Mouse (Mus musculus) layer of hippocampus, adult 2 months (tissue): ENCODE data around the gene Nlrx1. TPM values are rescaled to one million over a fixed set of nuclear protein-coding genes. Genes with fewer than 3 reads are reported as not detected.

Experiments used
- DNase-seq, 2 experiments: peaks; one replicate each; pipeline ENCODE4 v3.0.0; 2022; ENCODE audit warnings: low spot score in 2 of 2
- H3K27ac ChIP-seq: fragments of 200-600 bp; 2 replicates; pipeline ENCODE4 v1.8.1; 2022
- H3K4me3 ChIP-seq: fragments of 200-600 bp; 2 replicates; pipeline ENCODE4 v1.8.1; 2022; ENCODE audit warnings: mild to moderate bottlenecking
- CTCF ChIP-seq: fragments of 200-600 bp; conservative IDR thresholded peaks from 2 replicates; pipeline ENCODE4 v1.8.1; 2022; ENCODE audit warnings: antibody characterized with exemption, mild to moderate bottlenecking, moderate library complexity
- total RNA-seq, 2 experiments: library from RNA; stranded (reverse); gene quantifications; 2 replicates each; pipeline ENCODE4 v1.2.3; 2021

Nlrx1 gene
- total RNA-seq, 2 experiments from 2014 or later, result 11.6 to 13.9 TPM

GRCm38 (mm10) chr9:44259014-44259413, 9.4 kb downstream of the Nlrx1 start:
- DNase-seq, result no peak
- H3K27ac ChIP-seq, result no peak overlapping the region
- H3K4me3 ChIP-seq, result no peak overlapping the region
- TF ChIP-seq CTCF, result no peak

- no peak for TF ChIP-seq CTCF
- H3K4me3 ChIP-seq, result no peak overlapping the region
- DNase-seq, result no peak
- H3K27ac ChIP-seq, result no peak overlapping the region
Measured at GRCm38 (mm10) chr9:44256213-44256612, 12.2 kb downstream of the Nlrx1 start.

GRCm38 (mm10) chr9:44255136-44255521, 13.3 kb downstream of the Nlrx1 start:
- no peak for TF ChIP-seq CTCF
- no peak overlapping the region for H3K4me3 ChIP-seq
- peak overlapping the region; percentile 63 for H3K27ac ChIP-seq
- no peak for DNase-seq

GRCm38 (mm10) chr9:44254508-44255135, 13.8 kb downstream of the Nlrx1 start:
- DNase-seq, result no peak
- Histone ChIP-seq H3K4me3 (no peak overlapping the region), H3K27ac (peak overlapping the region; percentile 63)
- TF ChIP-seq CTCF, result no peak

GRCm38 (mm10) chr9:44253441-44253840, 15.0 kb downstream of the Nlrx1 start:
- no peak for DNase-seq
- Histone ChIP-seq H3K27ac (peak overlapping the region; percentile 63), H3K4me3 (no peak overlapping the region)
- TF ChIP-seq CTCF, result no peak

GRCm38 (mm10) chr9:44251314-44251713, 17.1 kb downstream of the Nlrx1 start, which contains the start of gene Pdzd3:
Gene Pdzd3, minus strand, starts transcription at chr9:44251471.
- no peak for DNase-seq
- TF ChIP-seq CTCF, result no peak
- peak within 1 kb of the TSS; percentile 89 for H3K27ac ChIP-seq
- no peak within 1 kb of the TSS for H3K4me3 ChIP-seq

- H3K27ac ChIP-seq, result peak overlapping the region; percentile 89
Measured at GRCm38 (mm10) chr9:44250445-44250844, 18.0 kb downstream of the Nlrx1 start.

GRCm38 (mm10) chr9:44249181-44250146, 18.9 kb downstream of the Nlrx1 start:
- peak overlapping the region; percentile 89 for H3K27ac ChIP-seq

More at GRCm38 (mm10) chr9:44250445-44250844, 18.0 kb downstream of the Nlrx1 start:
- no peak overlapping the region for H3K4me3 ChIP-seq
- DNase-seq, result peak; percentile 47 to 61
- TF ChIP-seq CTCF, result no peak

GRCm38 (mm10) chr9:44247907-44248306, 20.5 kb downstream of the Nlrx1 start:
- Histone ChIP-seq H3K4me3 (no peak overlapping the region), H3K27ac (no peak overlapping the region)
- no peak for TF ChIP-seq CTCF
- no peak for DNase-seq

More at GRCm38 (mm10) chr9:44249181-44250146, 18.9 kb downstream of the Nlrx1 start:
- no peak overlapping the region for H3K4me3 ChIP-seq
- peak; percentile 84 for TF ChIP-seq CTCF
- DNase-seq, result peak; percentile 69 to 74

- Histone ChIP-seq H3K27ac (no peak overlapping the region), H3K4me3 (no peak overlapping the region)
- TF ChIP-seq CTCF, result no peak
- DNase-seq, result no peak
Measured at GRCm38 (mm10) chr9:44243621-44244020, 24.8 kb downstream of the Nlrx1 start.

- TF ChIP-seq CTCF, result no peak
- H3K27ac ChIP-seq, result no peak overlapping the region
- no peak for DNase-seq
- H3K4me3 ChIP-seq, result no peak overlapping the region
Measured at GRCm38 (mm10) chr9:44241418-44241817, 27.0 kb downstream of the Nlrx1 start.

- no peak for TF ChIP-seq CTCF
- DNase-seq, result no peak
- H3K27ac ChIP-seq, result no peak overlapping the region
Measured at GRCm38 (mm10) chr9:44240911-44241310, 27.5 kb downstream of the Nlrx1 start.

GRCm38 (mm10) chr9:44240399-44240798, 28.0 kb downstream of the Nlrx1 start, which contains the start of gene Ccdc153:
Gene Ccdc153, plus strand, starts transcription at chr9:44240676.
- H3K27ac ChIP-seq, result no peak within 1 kb of the TSS
- no peak for DNase-seq
- TF ChIP-seq CTCF, result no peak
- H3K4me3 ChIP-seq, result no peak within 1 kb of the TSS

More at GRCm38 (mm10) chr9:44240911-44241310, 27.5 kb downstream of the Nlrx1 start:
- H3K4me3 ChIP-seq, result no peak overlapping the region
